Mouse (Mus musculus) heart, embryonic 11.5 days (tissue): ENCODE measurements around the gene Lyve1. TPM values are rescaled to one million over a fixed set of nuclear protein-coding genes. Genes with fewer than 3 reads are reported as not detected.

ENCODE experiments used
- microRNA-seq: library from miRNA; unstranded; fragments of <30 nt; microRNA quantifications from one replicate; pipeline ENCODE4, GENCODE M21; 2016; ENCODE audit warnings: borderline number of aligned reads
- polyA plus RNA-seq: library from polyadenylated mRNA; unstranded; fragments of >200 nt; fragmentation: Nextera tagmentation; extraction: Ambion mirVana; gene quantifications from 2 replicates; pipeline ENCODE4 v1.2.1, GENCODE M21; 2014

The Lyve1 gene
- polyA plus RNA-seq, 1 experiment from 2014 or later = 3.4 TPM

Small RNA genes within 50 kb of the gene (microRNA-seq; reads per million reads assigned to microRNA genes)
- not detected for gene Gm47282

Other genes with a start within 250 kb of the Lyve1 start
- 29.0 and 35.4 TPM in 2 replicates for gene Sbf2, start 248.3 kb downstream of the Lyve1 start, polyA plus RNA-seq
- gene Adm, start 235.6 kb downstream of the Lyve1 start, polyA plus RNA-seq = 13.0 and 14.9 TPM in 2 replicates
- gene Ampd3, start 95.0 kb downstream of the Lyve1 start, polyA plus RNA-seq = 6.0 and 8.9 TPM in 2 replicates
- 34.1 and 35.5 TPM in 2 replicates for gene Rnf141, start 18.8 kb downstream of the Lyve1 start, polyA plus RNA-seq
- gene Mrvi1, start 119.2 kb upstream of the Lyve1 start, polyA plus RNA-seq = 6.6 and 7.4 TPM in 2 replicates
- gene Ctr9, start 165.7 kb upstream of the Lyve1 start, polyA plus RNA-seq = 46.1 and 53.6 TPM in 2 replicates
- gene Eif4g2, start 219.8 kb upstream of the Lyve1 start, polyA plus RNA-seq = 884 and 1,030 TPM in 2 replicates